Mouse (Mus musculus) C2C12 (cell line): Measurements from ENCODE around the gene Aagab.

Source experiments
- CEBPB ChIP-seq: IDR thresholded peaks from one replicate; pipeline ENCODE4 v1.6.1; 2011; ENCODE audit warnings: low read depth, mild to moderate bottlenecking, control low read depth, moderate library complexity
- CTCF ChIP-seq: IDR thresholded peaks from one replicate; pipeline ENCODE4 v1.5.1; 2011; ENCODE audit not compliant: control insufficient read depth, insufficient read depth, insufficient read length
- USF1 ChIP-seq: IDR thresholded peaks from one replicate; pipeline ENCODE4 v1.6.1; 2011; ENCODE audit warnings: low read depth, mild to moderate bottlenecking, control low read depth, moderate library complexity

- TF ChIP-seq USF1 (no peak), CTCF (no peak), CEBPB (no peak)
Measured at GRCm38 (mm10) chr9:63691960-63692359, 89.5 kb downstream of the Aagab start.
